Mouse (Mus musculus) cortical plate, adult 2 months (tissue): ENCODE data around the gene Fam83e.

Experiments used
- CTCF ChIP-seq: fragments of 200-500 bp; IDR thresholded peaks from 2 replicates; pipeline ENCODE4 v1.5.1; 2011; ENCODE audit warnings: mild to moderate bottlenecking, control low read depth, low read length; ENCODE audit not compliant: insufficient read depth; ENCODE audit errors: extremely low read depth
- POLR2A ChIP-seq: fragments of 200-500 bp; IDR thresholded peaks from 2 replicates; pipeline ENCODE4 v1.6.1; 2011; ENCODE audit warnings: mild to moderate bottlenecking, low read length, control low read depth; ENCODE audit not compliant: insufficient read depth; ENCODE audit errors: extremely low read depth

GRCm38 (mm10) chr7:45716460-45716857 is 4.6 kb upstream of the Fam83e start:
- TF ChIP-seq POLR2A (no peak), CTCF (no peak)
